Mouse (Mus musculus) CH12F3 (cell line): ENCODE results near the gene Atp6v1e2.

Experiments
- in situ Hi-C: fragments of 300-500 bp; cut with MboI; formaldehyde crosslinking; loops from 2 replicates; pipeline ENCODE4 v1.14.3; 2020; ENCODE audit warnings: low sequenced_read_pairs

Gene Atp6v1e2

GRCm38 (mm10) chr17:86965121-86965520 lies 17.4 kb upstream of the Atp6v1e2 start:
- in situ Hi-C loops, result no loop called here

GRCm38 (mm10) chr17:86964502-86964901 lies 16.8 kb upstream of the Atp6v1e2 start:
- in situ Hi-C loops, result no loop called here

- in situ Hi-C loops, result no loop called here
These were observed 16.3 kb upstream of the Atp6v1e2 start for GRCm38 (mm10) chr17:86964041-86964440.

- in situ Hi-C loops, result no loop called here
These were observed 15.8 kb upstream of the Atp6v1e2 start for GRCm38 (mm10) chr17:86963586-86963902.

GRCm38 (mm10) chr17:86962894-86963585 lies 15.3 kb upstream of the Atp6v1e2 start, which contains the start of gene Rhoq:
Gene Rhoq, plus strand, starts transcription at chr17:86963082.
- in situ Hi-C loops, result no loop called here

- in situ Hi-C loops, result no loop called here
These were observed 14.7 kb upstream of the Atp6v1e2 start for GRCm38 (mm10) chr17:86962297-86962893.

- in situ Hi-C loops, result no loop called here
These were observed 13.7 kb upstream of the Atp6v1e2 start for GRCm38 (mm10) chr17:86961301-86961841.

GRCm38 (mm10) chr17:86957968-86958367 lies 10.3 kb upstream of the Atp6v1e2 start:
- in situ Hi-C loops, result no loop called here

GRCm38 (mm10) chr17:86957239-86957638 lies 9.5 kb upstream of the Atp6v1e2 start:
- in situ Hi-C loops, result no loop called here

- in situ Hi-C loops, result no loop called here
These were observed 1.1 kb upstream of the Atp6v1e2 start for GRCm38 (mm10) chr17:86948801-86949200.

GRCm38 (mm10) chr17:86946078-86946477 lies 1.6 kb downstream of the Atp6v1e2 start:
- in situ Hi-C loops, result no loop called here

GRCm38 (mm10) chr17:86943158-86943557 lies 4.5 kb downstream of the Atp6v1e2 start:
- in situ Hi-C loops, result no loop called here

- in situ Hi-C loops, result no loop called here
These were observed 5.6 kb downstream of the Atp6v1e2 start for GRCm38 (mm10) chr17:86942112-86942511.

GRCm38 (mm10) chr17:86938683-86939082 lies 9.0 kb downstream of the Atp6v1e2 start:
- in situ Hi-C loops, result no loop called here

- in situ Hi-C loops, result no loop called here
These were observed 10.1 kb downstream of the Atp6v1e2 start for GRCm38 (mm10) chr17:86937497-86938155.

GRCm38 (mm10) chr17:86937064-86937463 lies 10.6 kb downstream of the Atp6v1e2 start:
- in situ Hi-C loops, result no loop called here

- in situ Hi-C loops, result no loop called here
These were observed 14.8 kb downstream of the Atp6v1e2 start for GRCm38 (mm10) chr17:86932896-86933295.

- in situ Hi-C loops, result no loop called here
These were observed 17.7 kb downstream of the Atp6v1e2 start for GRCm38 (mm10) chr17:86929981-86930380.

GRCm38 (mm10) chr17:86929355-86929754 lies 18.3 kb downstream of the Atp6v1e2 start:
- in situ Hi-C loops, result no loop called here

GRCm38 (mm10) chr17:86926836-86927235 lies 20.9 kb downstream of the Atp6v1e2 start:
- in situ Hi-C loops, result no loop called here

- in situ Hi-C loops, result no loop called here
These were observed 23.0 kb downstream of the Atp6v1e2 start for GRCm38 (mm10) chr17:86924679-86925078.

- in situ Hi-C loops, result loop anchor here (10.0 kb wide), 1 partner anchor 125 kb away; no protein-coding TSS in a partner anchor
These were observed 28.0 kb downstream of the Atp6v1e2 start for GRCm38 (mm10) chr17:86919729-86920128.
